Mouse (Mus musculus) kidney, embryonic 16.5 days (tissue): ENCODE results near the gene Olfr61. TPM values are rescaled to one million over a fixed set of nuclear protein-coding genes. Genes with fewer than 3 reads are reported as not detected.

Experiments
- polyA plus RNA-seq: library from polyadenylated mRNA; unstranded; fragments of >200 nt; fragmentation: Nextera tagmentation; extraction: Ambion mirVana; gene quantifications from 2 replicates; pipeline ENCODE4 v1.2.1, GENCODE M21; 2015

The Olfr61 gene
- polyA plus RNA-seq, 1 experiment from 2014 or later: not detected

Other genes starting within 250 kb of the Olfr61 start
- not detected in 2 replicates for gene Olfr531, start 226.1 kb upstream of the Olfr61 start, polyA plus RNA-seq
- gene Olfr532, start 207.3 kb upstream of the Olfr61 start, polyA plus RNA-seq: not detected in 2 replicates
- gene Olfr533, start 165.6 kb upstream of the Olfr61 start, polyA plus RNA-seq: not detected in 2 replicates
- gene Olfr535, start 144.8 kb upstream of the Olfr61 start, polyA plus RNA-seq: not detected in 2 replicates
- gene Olfr536, start 121.6 kb upstream of the Olfr61 start, polyA plus RNA-seq: not detected in 2 replicates
- gene Olfr538, start 61.1 kb upstream of the Olfr61 start, polyA plus RNA-seq: not detected in 2 replicates
- not detected in 2 replicates for gene Olfr46, start 27.7 kb upstream of the Olfr61 start, polyA plus RNA-seq
- not detected in 2 replicates for gene Olfr53, start 17.5 kb downstream of the Olfr61 start, polyA plus RNA-seq
- gene Olfr539, start 31.0 kb downstream of the Olfr61 start, polyA plus RNA-seq: not detected in 2 replicates
- gene Olfr45, start 53.0 kb downstream of the Olfr61 start, polyA plus RNA-seq: not detected in 2 replicates
- not detected in 2 replicates for gene Olfr541, start 68.3 kb downstream of the Olfr61 start, polyA plus RNA-seq
- gene Cyp2e1, start 134.8 kb downstream of the Olfr61 start, polyA plus RNA-seq: 1.4 and 1.8 TPM in 2 replicates
- gene Syce1, start 158.9 kb downstream of the Olfr61 start, polyA plus RNA-seq: 0.25 and 0.37 TPM in 2 replicates
- gene Zfp941, start 193.2 kb downstream of the Olfr61 start, polyA plus RNA-seq: 1.4 and 1.6 TPM in 2 replicates
- 0.49 and 0.92 TPM in 2 replicates for gene Urah, start 206.0 kb downstream of the Olfr61 start, polyA plus RNA-seq
- gene Scgb1c1, start 216.6 kb downstream of the Olfr61 start, polyA plus RNA-seq: not detected in 2 replicates
- gene Odf3, start 218.8 kb downstream of the Olfr61 start, polyA plus RNA-seq: 0.12 TPM in 1 of 2 replicates, not detected in the other
- not detected in 2 replicates for gene Gm45785, start 227.4 kb downstream of the Olfr61 start, polyA plus RNA-seq
- gene Ric8a, start 228.0 kb downstream of the Olfr61 start, polyA plus RNA-seq: 69.7 and 73.6 TPM in 2 replicates
- 41.7 and 42.1 TPM in 2 replicates for gene Bet1l, start 228.6 kb downstream of the Olfr61 start, polyA plus RNA-seq